Mouse (Mus musculus) thymus, adult 2 months (tissue): ENCODE data around the gene Stk32b. TPM values are rescaled to one million over a fixed set of nuclear protein-coding genes. Genes with fewer than 3 reads are reported as not detected.

Experiments
- DNase-seq: peaks from one replicate; pipeline ENCODE4 v3.0.0; 2021
- H3K27ac ChIP-seq: fragments of 200-500 bp; 2 replicates; pipeline ENCODE4 v1.5.1; 2012; ENCODE audit warnings: low read length, control low read depth; ENCODE audit not compliant: control insufficient read depth, insufficient read depth
- H3K27me3 ChIP-seq: fragments of 200-500 bp; 2 replicates; pipeline ENCODE4 v1.6.1; 2012; ENCODE audit warnings: mild to moderate bottlenecking, low read length, moderate library complexity, mixed read lengths; ENCODE audit not compliant: control insufficient read depth, insufficient read depth
- H3K36me3 ChIP-seq: fragments of 200-500 bp; 2 replicates; pipeline ENCODE4 v1.6.1; 2012; ENCODE audit warnings: mild to moderate bottlenecking, low read length, moderate library complexity; ENCODE audit not compliant: control insufficient read depth, insufficient read depth
- H3K4me1 ChIP-seq: fragments of 200-500 bp; replicated peaks from 2 replicates; pipeline ENCODE4 v1.6.1; 2012; ENCODE audit warnings: low read length; ENCODE audit not compliant: control insufficient read depth, insufficient read depth
- H3K4me3 ChIP-seq: fragments of 200-500 bp; 2 replicates; pipeline ENCODE4 v1.5.1; 2012; ENCODE audit warnings: mild to moderate bottlenecking, low read length, control low read depth, moderate library complexity; ENCODE audit not compliant: control insufficient read depth, insufficient read depth
- CTCF ChIP-seq: fragments of 200-500 bp; IDR thresholded peaks from 2 replicates; pipeline ENCODE4 v1.5.1; 2012; ENCODE audit warnings: mild to moderate bottlenecking, control low read depth, low read length, moderate library complexity, borderline replicate concordance; ENCODE audit not compliant: control insufficient read depth, poor library complexity, insufficient read depth; ENCODE audit errors: extremely low read depth
- POLR2A ChIP-seq: fragments of 200-500 bp; IDR thresholded peaks from 2 replicates; pipeline ENCODE4 v1.6.1; 2012; ENCODE audit warnings: mild to moderate bottlenecking, low read length, control low read depth, moderate library complexity; ENCODE audit not compliant: control insufficient read depth, poor library complexity, insufficient read depth; ENCODE audit errors: extremely low read depth
- WGBS: fragments of 180-500 bp; shearing (Covaris S2); methylation state at CpG from one replicate; pipeline ENCODE4 v1.1.7; 2018; 5-methylcytosine and 5-hydroxymethylcytosine counted together
- polyA plus RNA-seq: library from polyadenylated mRNA; depleted of rRNA; stranded (reverse); fragments of >200 nt; gene quantifications from 2 replicates; pipeline ENCODE4 v1.2.3, GENCODE M21; 2012

The Stk32b gene
- polyA plus RNA-seq, 1 experiment = 0.28 TPM

GRCm38 (mm10) chr5:37650681-37651211 is 66.2 kb downstream of the Stk32b start:
- DNase-seq = no peak
- WGBS = 88% methylated on average over 10 of the region's 10 CpGs

GRCm38 (mm10) chr5:37650089-37650601 is 66.8 kb downstream of the Stk32b start:
- 80% methylated on average over 1 of the region's 1 CpGs for WGBS
- no peak overlapping the region for H3K27ac ChIP-seq
- no peaks in the 10 kb centered on the region for H3K36me3 ChIP-seq
- H3K4me1 ChIP-seq = no peaks in the 10 kb centered on the region
- H3K4me3 ChIP-seq = no peak overlapping the region
- no peak for TF ChIP-seq CTCF
- TF ChIP-seq POLR2A = no peak
- H3K27me3 ChIP-seq = no peaks in the 10 kb centered on the region
- DNase-seq = no peak

More at GRCm38 (mm10) chr5:37650681-37651211, 66.2 kb downstream of the Stk32b start:
- no peaks in the 10 kb centered on the region for H3K4me1 ChIP-seq
- TF ChIP-seq CTCF (no peak), POLR2A (no peak)
- H3K4me3 ChIP-seq = no peak overlapping the region
- H3K27me3 ChIP-seq = no peaks in the 10 kb centered on the region
- H3K36me3 ChIP-seq = no peaks in the 10 kb centered on the region
- H3K27ac ChIP-seq = no peak overlapping the region

GRCm38 (mm10) chr5:37644082-37644481 is 72.9 kb downstream of the Stk32b start:
- no peak overlapping the region for H3K27ac ChIP-seq
- no peaks in the 10 kb centered on the region for H3K4me1 ChIP-seq
- 89% methylated on average over 7 of the region's 7 CpGs for WGBS
- DNase-seq = no peak
- no peak overlapping the region for H3K4me3 ChIP-seq
- H3K27me3 ChIP-seq = no peaks in the 10 kb centered on the region
- TF ChIP-seq POLR2A (no peak), CTCF (no peak)
- no peaks in the 10 kb centered on the region for H3K36me3 ChIP-seq

GRCm38 (mm10) chr5:37642486-37642885 is 74.5 kb downstream of the Stk32b start:
- 85% methylated on average over 7 of the region's 7 CpGs for WGBS
- H3K36me3 ChIP-seq = no peaks in the 10 kb centered on the region

GRCm38 (mm10) chr5:37634791-37635190 is 82.2 kb downstream of the Stk32b start:
- H3K27me3 ChIP-seq = no peaks in the 10 kb centered on the region
- TF ChIP-seq CTCF (no peak), POLR2A (no peak)
- H3K4me3 ChIP-seq = no peak overlapping the region
- 83% methylated on average over 2 of the region's 2 CpGs for WGBS
- H3K4me1 ChIP-seq = no peaks in the 10 kb centered on the region
- no peaks in the 10 kb centered on the region for H3K36me3 ChIP-seq
- H3K27ac ChIP-seq = no peak overlapping the region
- no peak for DNase-seq

More at GRCm38 (mm10) chr5:37642486-37642885, 74.5 kb downstream of the Stk32b start:
- no peak for DNase-seq
- Histone ChIP-seq H3K27ac (no peak overlapping the region), H3K4me3 (no peak overlapping the region), H3K4me1 (no peaks in the 10 kb centered on the region), H3K27me3 (no peaks in the 10 kb centered on the region)
- TF ChIP-seq CTCF = no peak
- TF ChIP-seq POLR2A = no peak

GRCm38 (mm10) chr5:37627437-37628163 is 89.4 kb downstream of the Stk32b start:
- 92% methylated on average over 8 of the region's 8 CpGs for WGBS
- Histone ChIP-seq H3K4me3 (no peak overlapping the region), H3K36me3 (no peaks in the 10 kb centered on the region), H3K27me3 (no peaks in the 10 kb centered on the region), H3K27ac (no peak overlapping the region), H3K4me1 (no peaks in the 10 kb centered on the region)
- no peak for DNase-seq
- TF ChIP-seq CTCF (no peak), POLR2A (no peak)

GRCm38 (mm10) chr5:37611874-37612273 is 105.1 kb downstream of the Stk32b start:
- no peak for TF ChIP-seq POLR2A
- TF ChIP-seq CTCF = no peak
- WGBS = 86% methylated on average over 1 of the region's 1 CpGs
- Histone ChIP-seq H3K27me3 (no peaks in the 10 kb centered on the region), H3K36me3 (no peaks in the 10 kb centered on the region), H3K4me1 (no peaks in the 10 kb centered on the region), H3K4me3 (no peak overlapping the region), H3K27ac (no peak overlapping the region)
- no peak for DNase-seq
